Mouse (Mus musculus): Measurements from ENCODE around the gene Tubgcp2. TPM values are rescaled to one million over a fixed set of nuclear protein-coding genes. Genes with fewer than 3 reads are reported as not detected.

The Tubgcp2 gene
- total RNA-seq, 2 experiments from 2014 or later = 19.7 to 23.5 TPM

GRCm38 (mm10) chr7:140037171-140037555, 694 bp upstream of the Tubgcp2 start:
- intact Hi-C loops (cut with DNase I) = loop anchor here (5.0 kb wide), 1 partner anchor 80 kb away; the partner anchor contains the start of genes Echs1 and Paox
- TF ChIP-seq CTCF (IDR thresholded peaks at IDR 0.05) = no peak
- peak overlapping the region; percentile 84 for H3K4me3 ChIP-seq
- no peak overlapping the region for H3K27ac ChIP-seq
- no peak for DNase-seq

GRCm38 (mm10) chr7:140035456-140035855, 1.0 kb downstream of the Tubgcp2 start:
- intact Hi-C loops (cut with DNase I) = loop anchor here (5.0 kb wide), 1 partner anchor 82 kb away; the partner anchor contains the start of genes Echs1 and Paox
- peak overlapping the region; percentile 97 for H3K27ac ChIP-seq

GRCm38 (mm10) chr7:140033386-140033785, 3.1 kb downstream of the Tubgcp2 start:
- H3K27ac ChIP-seq = no peak overlapping the region
- DNase-seq = no peak
- H3K4me3 ChIP-seq = no peak overlapping the region
- intact Hi-C loops (cut with DNase I) = no loop called here
- TF ChIP-seq CTCF (IDR thresholded peaks at IDR 0.05) = no peak

More at GRCm38 (mm10) chr7:140035456-140035855, 1.0 kb downstream of the Tubgcp2 start:
- H3K4me3 ChIP-seq = peak overlapping the region; percentile 84
- no peak for DNase-seq
- no peak for TF ChIP-seq CTCF (IDR thresholded peaks at IDR 0.05)

- H3K4me3 ChIP-seq = no peak overlapping the region
- no peak overlapping the region for H3K27ac ChIP-seq
- no peak for DNase-seq
- no peak for TF ChIP-seq CTCF (IDR thresholded peaks at IDR 0.05)
- intact Hi-C loops (cut with DNase I) = no loop called here
These were observed 4.1 kb downstream of the Tubgcp2 start for GRCm38 (mm10) chr7:140032366-140032765.

- Histone ChIP-seq H3K4me3 (no peak overlapping the region), H3K27ac (no peak overlapping the region)
- intact Hi-C loops (cut with DNase I) = no loop called here
- no peak for TF ChIP-seq CTCF (IDR thresholded peaks at IDR 0.05)
- DNase-seq = no peak
These were observed 4.7 kb downstream of the Tubgcp2 start for GRCm38 (mm10) chr7:140031771-140032170.

GRCm38 (mm10) chr7:140011336-140011735, 25.1 kb downstream of the Tubgcp2 start:
- no peak for TF ChIP-seq CTCF (IDR thresholded peaks at IDR 0.05)
- Histone ChIP-seq H3K27ac (no peak overlapping the region), H3K4me3 (no peak overlapping the region)
- DNase-seq = no peak
- intact Hi-C loops (cut with DNase I) = no loop called here

- intact Hi-C loops (cut with DNase I) = no loop called here
- DNase-seq = no peak
- no peak overlapping the region for H3K27ac ChIP-seq
- no peak for TF ChIP-seq CTCF (IDR thresholded peaks at IDR 0.05)
- H3K4me3 ChIP-seq = no peak overlapping the region
These were observed 28.7 kb downstream of the Tubgcp2 start for GRCm38 (mm10) chr7:140007781-140008180.

GRCm38 (mm10) chr7:140006861-140007611, 29.4 kb downstream of the Tubgcp2 start:
- no peak for TF ChIP-seq CTCF (IDR thresholded peaks at IDR 0.05)
- no peak for DNase-seq
- intact Hi-C loops (cut with DNase I) = no loop called here
- no peak overlapping the region for H3K27ac ChIP-seq
- H3K4me3 ChIP-seq = no peak overlapping the region

GRCm38 (mm10) chr7:140004666-140005065, 31.8 kb downstream of the Tubgcp2 start:
- no peak for TF ChIP-seq CTCF (IDR thresholded peaks at IDR 0.05)
- DNase-seq = no peak
- H3K27ac ChIP-seq = no peak overlapping the region
- intact Hi-C loops (cut with DNase I) = no loop called here
- no peak overlapping the region for H3K4me3 ChIP-seq

- Histone ChIP-seq H3K4me3 (no peak overlapping the region), H3K27ac (no peak overlapping the region)
- intact Hi-C loops (cut with DNase I) = no loop called here
- TF ChIP-seq CTCF (IDR thresholded peaks at IDR 0.05) = no peak
- no peak for DNase-seq
These were observed 35.3 kb downstream of the Tubgcp2 start for GRCm38 (mm10) chr7:140001086-140001740.

GRCm38 (mm10) chr7:139998691-139999350, 37.6 kb downstream of the Tubgcp2 start:
- H3K4me3 ChIP-seq = no peak overlapping the region
- H3K27ac ChIP-seq = no peak overlapping the region
- no peak for DNase-seq
- intact Hi-C loops (cut with DNase I) = no loop called here
- no peak for TF ChIP-seq CTCF (IDR thresholded peaks at IDR 0.05)

GRCm38 (mm10) chr7:139994676-139995075, 41.8 kb downstream of the Tubgcp2 start:
- H3K4me3 ChIP-seq = no peak overlapping the region
- intact Hi-C loops (cut with DNase I) = loop anchor here (1.0 kb wide), 1 partner anchor 25 kb away; no protein-coding TSS in a partner anchor
- no peak overlapping the region for H3K27ac ChIP-seq
- peak; percentile 84 for TF ChIP-seq CTCF (IDR thresholded peaks at IDR 0.05)
- peak; percentile 37 for DNase-seq

- H3K4me3 ChIP-seq = no peak overlapping the region
- TF ChIP-seq CTCF (IDR thresholded peaks at IDR 0.05) = no peak
- no peak for DNase-seq
- intact Hi-C loops (cut with DNase I) = loop anchor here (1.0 kb wide), 1 partner anchor 25 kb away; no protein-coding TSS in a partner anchor
- no peak overlapping the region for H3K27ac ChIP-seq
These were observed 42.3 kb downstream of the Tubgcp2 start for GRCm38 (mm10) chr7:139994202-139994601.
